Mouse (Mus musculus): ENCODE data around the gene Ppid. TPM values are rescaled to one million over a fixed set of nuclear protein-coding genes. Genes with fewer than 3 reads are reported as not detected.
A peak's percentile ranks its signal among the peaks of the same experiment; 100 is the strongest.

Ppid gene
- polyA plus RNA-seq, 1 experiment from 2014 or later, result 145 TPM

DNA sequence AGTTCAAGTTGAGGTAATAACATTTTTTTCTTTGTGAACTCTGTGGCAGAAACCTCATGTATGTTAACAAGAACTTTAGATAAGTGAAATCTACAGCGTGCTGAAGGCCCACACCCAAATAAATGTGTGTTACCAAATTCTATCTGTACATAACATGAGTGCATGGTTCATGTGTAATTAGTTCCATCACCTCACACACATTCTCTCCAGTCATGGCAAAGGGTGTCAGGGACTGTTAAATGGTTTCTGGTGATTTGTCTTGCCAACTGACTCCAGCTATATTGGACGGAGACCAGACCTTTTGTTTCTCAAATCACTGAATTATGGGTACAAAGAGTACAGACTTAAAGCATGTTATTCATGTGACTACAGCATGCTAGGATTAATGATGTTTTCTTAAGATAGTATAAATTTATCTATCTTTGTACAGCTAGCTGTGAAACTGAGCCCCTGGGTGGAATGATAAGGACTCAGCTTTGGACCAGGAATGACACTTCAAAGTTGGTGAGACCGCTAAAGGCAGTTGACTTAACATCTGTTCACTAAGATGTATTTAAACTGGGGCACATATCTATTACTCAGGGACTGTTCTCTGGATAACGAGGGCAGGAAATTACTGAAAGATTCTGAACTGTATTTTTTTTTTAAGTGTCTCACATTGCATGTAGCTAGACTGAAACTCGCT, 11.1 kb upstream of the Ppid start:
- Histone ChIP-seq H3K9ac (ENCODE audit: low read depth, low read length) (no peak overlapping the region), H3K4me2 (ENCODE audit: low read length) (no peak overlapping the region), H3K36me3 (ENCODE audit: control insufficient read depth, insufficient read depth, low read length) (no peaks in the 10 kb centered on the region), H3K27me3 (replicated peaks; ENCODE audit: control insufficient read depth, insufficient read depth, low read length) (no peaks in the 10 kb centered on the region), H3K27ac (ENCODE audit: low read depth, low read length) (no peak overlapping the region), H3K4me1 (ENCODE audit: control insufficient read depth, insufficient read depth, low read depth, low read length) (peaks cover 4% of the 10 kb centered on the region), H3K9me3 (ENCODE audit: control insufficient read depth, low read length) (no peaks in the 10 kb centered on the region), H3K4me3 (ENCODE audit: low read length) (no peak overlapping the region)
- no peak for ATAC-seq
- WGBS, result 82% methylated on average over 5 of the region's 5 CpGs

- H3K27ac ChIP-seq (ENCODE audit: low read depth, low read length), result no peak overlapping the region
- H3K4me1 ChIP-seq (ENCODE audit: control insufficient read depth, insufficient read depth, low read depth, low read length), result peaks cover 3% of the 10 kb centered on the region
- H3K27me3 ChIP-seq (replicated peaks; ENCODE audit: control insufficient read depth, insufficient read depth, low read length), result no peaks in the 10 kb centered on the region
- peak; percentile 79 for ATAC-seq
- H3K36me3 ChIP-seq (ENCODE audit: control insufficient read depth, insufficient read depth, low read length), result no peaks in the 10 kb centered on the region
- H3K4me3 ChIP-seq (ENCODE audit: low read length), result no peak overlapping the region
- H3K9me3 ChIP-seq (ENCODE audit: control insufficient read depth, low read length), result no peaks in the 10 kb centered on the region
- H3K9ac ChIP-seq (ENCODE audit: low read depth, low read length), result no peak overlapping the region
- H3K4me2 ChIP-seq (ENCODE audit: low read length), result peak overlapping the region; percentile 7; the same call in 1 of the 2 replicates
- 5% methylated on average over 6 of the region's 6 CpGs for WGBS
Measured at GRCm38 (mm10) chr3:79586804-79587203, 4.3 kb upstream of the Ppid start.

- no peak for ATAC-seq
- Histone ChIP-seq H3K27ac (ENCODE audit: low read depth, low read length) (no peak overlapping the region), H3K27me3 (replicated peaks; ENCODE audit: control insufficient read depth, insufficient read depth, low read length) (no peaks in the 10 kb centered on the region), H3K9me3 (ENCODE audit: control insufficient read depth, low read length) (no peaks in the 10 kb centered on the region), H3K4me2 (ENCODE audit: low read length) (no peak overlapping the region), H3K36me3 (ENCODE audit: control insufficient read depth, insufficient read depth, low read length) (0 out of 2 replicates have a peak, but pooled peaks cover 4% of the 10 kb centered on the region), H3K4me1 (ENCODE audit: control insufficient read depth, insufficient read depth, low read depth, low read length) (peaks cover 13% of the 10 kb centered on the region), H3K9ac (ENCODE audit: low read depth, low read length) (no peak overlapping the region), H3K4me3 (ENCODE audit: low read length) (no peak overlapping the region)
- WGBS, result 85% methylated on average over 2 of the region's 2 CpGs
Measured at GRCm38 (mm10) chr3:79589671-79590070, 1.5 kb upstream of the Ppid start.

- Histone ChIP-seq H3K9ac (ENCODE audit: low read depth, low read length) (peak overlapping the region; percentile 77), H3K27me3 (replicated peaks; ENCODE audit: control insufficient read depth, insufficient read depth, low read length) (no peaks in the 10 kb centered on the region), H3K27ac (ENCODE audit: low read depth, low read length) (peak overlapping the region; percentile 74), H3K4me3 (ENCODE audit: low read length) (peak overlapping the region; percentile 65), H3K36me3 (ENCODE audit: control insufficient read depth, insufficient read depth, low read length) (peaks cover 16% of the 10 kb centered on the region), H3K4me1 (ENCODE audit: control insufficient read depth, insufficient read depth, low read depth, low read length) (peaks cover 13% of the 10 kb centered on the region), H3K9me3 (ENCODE audit: control insufficient read depth, low read length) (no peaks in the 10 kb centered on the region), H3K4me2 (ENCODE audit: low read length) (peak overlapping the region; percentile 83)
- ATAC-seq, result 0 out of 2 replicates have a peak, but pooled peaks have one; percentile 1
- WGBS, result 8% methylated on average over 15 of the region's 15 CpGs
Measured at GRCm38 (mm10) chr3:79591793-79592471, 790 bp downstream of the Ppid start.

DNA sequence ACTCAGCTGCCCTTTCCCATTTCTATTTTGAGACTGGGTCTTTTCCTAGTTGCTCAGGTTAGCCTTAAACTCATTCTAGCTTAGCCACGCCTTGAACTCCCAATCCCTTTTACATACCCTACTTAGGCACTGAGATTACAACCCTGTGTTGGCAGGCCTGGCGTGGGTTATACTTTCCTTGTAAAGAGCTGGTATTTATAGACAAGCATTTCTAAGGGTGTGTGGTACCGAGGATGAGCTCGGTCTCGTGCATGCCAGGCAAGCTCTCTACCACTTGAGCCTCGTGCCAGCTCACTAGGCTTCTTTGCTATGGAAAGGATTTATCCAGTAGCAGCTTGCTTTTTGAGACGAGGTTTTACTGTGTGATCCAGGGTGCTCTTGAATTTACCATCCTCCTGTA, 4.3 kb downstream of the Ppid start:
- H3K9me3 ChIP-seq (ENCODE audit: control insufficient read depth, low read length), result no peaks in the 10 kb centered on the region
- ATAC-seq, result no peak
- WGBS, result 97% methylated on average over 7 of the region's 7 CpGs

DNA sequence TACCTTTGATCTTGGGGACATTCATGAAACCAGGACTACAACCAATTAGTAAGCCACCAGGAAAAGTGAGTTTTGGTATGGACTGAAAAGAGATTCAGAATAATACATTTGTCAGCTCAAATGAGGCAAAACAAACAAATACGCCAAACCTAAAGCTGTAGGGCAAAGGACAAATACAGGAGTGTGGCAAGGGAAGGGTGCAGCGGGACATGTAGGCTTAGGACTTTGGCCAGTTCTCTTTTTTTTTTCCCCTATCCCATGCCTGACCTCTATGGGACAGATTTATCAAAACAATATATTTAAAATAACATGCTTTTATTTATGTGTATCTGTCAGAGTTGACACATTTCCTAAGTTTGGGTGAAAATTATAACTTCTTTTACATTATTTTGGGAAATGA, 18.7 kb downstream of the Ppid start:
- Histone ChIP-seq H3K4me1 (ENCODE audit: control insufficient read depth, insufficient read depth, low read depth, low read length) (no peaks in the 10 kb centered on the region), H3K9me3 (ENCODE audit: control insufficient read depth, low read length) (no peaks in the 10 kb centered on the region), H3K27me3 (replicated peaks; ENCODE audit: control insufficient read depth, insufficient read depth, low read length) (no peaks in the 10 kb centered on the region), H3K27ac (ENCODE audit: low read depth, low read length) (no peak overlapping the region), H3K36me3 (ENCODE audit: control insufficient read depth, insufficient read depth, low read length) (peaks cover 36% of the 10 kb centered on the region), H3K4me3 (ENCODE audit: low read length) (no peak overlapping the region), H3K9ac (ENCODE audit: low read depth, low read length) (no peak overlapping the region), H3K4me2 (ENCODE audit: low read length) (no peak overlapping the region)
- WGBS, result 100% methylated on average over 2 of the region's 2 CpGs
- ATAC-seq, result no peak

More for the DNA sequence above, 4.3 kb downstream of the Ppid start:
- no peak overlapping the region for H3K4me3 ChIP-seq (ENCODE audit: low read length)
- peaks cover 13% of the 10 kb centered on the region for H3K4me1 ChIP-seq (ENCODE audit: control insufficient read depth, insufficient read depth, low read depth, low read length)
- no peak overlapping the region for H3K9ac ChIP-seq (ENCODE audit: low read depth, low read length)
- H3K36me3 ChIP-seq (ENCODE audit: control insufficient read depth, insufficient read depth, low read length), result peaks cover 31% of the 10 kb centered on the region
- no peaks in the 10 kb centered on the region for H3K27me3 ChIP-seq (replicated peaks; ENCODE audit: control insufficient read depth, insufficient read depth, low read length)
- H3K4me2 ChIP-seq (ENCODE audit: low read length), result no peak overlapping the region
- no peak overlapping the region for H3K27ac ChIP-seq (ENCODE audit: low read depth, low read length)

GRCm38 (mm10) chr3:79627484-79628181, 36.5 kb downstream of the Ppid start:
- no peak for ATAC-seq
- Histone ChIP-seq H3K27me3 (replicated peaks; ENCODE audit: control insufficient read depth, insufficient read depth, low read length) (no peaks in the 10 kb centered on the region), H3K4me3 (ENCODE audit: low read length) (peak overlapping the region; percentile 57), H3K4me2 (ENCODE audit: low read length) (peak overlapping the region; percentile 91), H3K36me3 (ENCODE audit: control insufficient read depth, insufficient read depth, low read length) (peaks cover 12% of the 10 kb centered on the region), H3K4me1 (ENCODE audit: control insufficient read depth, insufficient read depth, low read depth, low read length) (peaks cover 9% of the 10 kb centered on the region; the same call in 1 of the 2 replicates), H3K9me3 (ENCODE audit: control insufficient read depth, low read length) (no peaks in the 10 kb centered on the region), H3K27ac (ENCODE audit: low read depth, low read length) (no peak overlapping the region; the same call in 1 of the 2 replicates), H3K9ac (ENCODE audit: low read depth, low read length) (peak overlapping the region; percentile 79)
- 22% methylated on average over 10 of the region's 10 CpGs for WGBS

GRCm38 (mm10) chr3:79628182-79628560, 37.0 kb downstream of the Ppid start:
- Histone ChIP-seq H3K4me3 (ENCODE audit: low read length) (peak overlapping the region; percentile 57), H3K9ac (ENCODE audit: low read depth, low read length) (peak overlapping the region; percentile 79), H3K4me2 (ENCODE audit: low read length) (peak overlapping the region; percentile 91), H3K9me3 (ENCODE audit: control insufficient read depth, low read length) (no peaks in the 10 kb centered on the region), H3K27ac (ENCODE audit: low read depth, low read length) (peak overlapping the region; percentile 80), H3K27me3 (replicated peaks; ENCODE audit: control insufficient read depth, insufficient read depth, low read length) (no peaks in the 10 kb centered on the region), H3K36me3 (ENCODE audit: control insufficient read depth, insufficient read depth, low read length) (peaks cover 12% of the 10 kb centered on the region), H3K4me1 (ENCODE audit: control insufficient read depth, insufficient read depth, low read depth, low read length) (peaks cover 9% of the 10 kb centered on the region; the same call in 1 of the 2 replicates)
- ATAC-seq, result no peak
- WGBS, result 0% methylated on average over 9 of the region's 9 CpGs
